Mouse (Mus musculus) adrenal gland, adult (tissue): ENCODE measurements around the gene Tesmin.

Experiments
- DNase-seq, 2 experiments: peaks; one replicate each; pipeline ENCODE4 v3.0.0; 2022 to 2023; ENCODE audit warnings: low spot score in 1 of 2; ENCODE audit not compliant: inconsistent age in 2 of 2

Gene Tesmin

GRCm38 (mm10) chr19:3388629-3389057 lies at the start of gene Tesmin:
Tesmin (plus strand) TSS chr19:3388857.
- peak; percentile 93 to 96 for DNase-seq

- DNase-seq, result peak in 1 of 2 experiments; percentile 38
Measured at GRCm38 (mm10) chr19:3339187-3339586, 49.5 kb upstream of the Tesmin start.

- peak in 1 of 2 experiments; percentile 32 for DNase-seq
Measured at GRCm38 (mm10) chr19:3341021-3341420, 47.6 kb upstream of the Tesmin start.

- no peak for DNase-seq
Measured at GRCm38 (mm10) chr19:3343929-3344328, 44.7 kb upstream of the Tesmin start.

GRCm38 (mm10) chr19:3344636-3345544 lies 43.8 kb upstream of the Tesmin start:
- no peak for DNase-seq

- DNase-seq, result no peak
Measured at GRCm38 (mm10) chr19:3347784-3348183, 40.9 kb upstream of the Tesmin start.

GRCm38 (mm10) chr19:3353415-3354111 lies 35.1 kb upstream of the Tesmin start:
- DNase-seq, result peak; percentile 83 to 93

- peak in 1 of 2 experiments; percentile 70 for DNase-seq
Measured at GRCm38 (mm10) chr19:3355096-3355495, 33.6 kb upstream of the Tesmin start.

- no peak for DNase-seq
Measured at GRCm38 (mm10) chr19:3356516-3356915, 32.1 kb upstream of the Tesmin start.

GRCm38 (mm10) chr19:3357620-3358019 lies 31.0 kb upstream of the Tesmin start:
- DNase-seq, result no peak

GRCm38 (mm10) chr19:3359841-3360588 lies 28.6 kb upstream of the Tesmin start:
- DNase-seq, result no peak

- DNase-seq, result no peak
Measured at GRCm38 (mm10) chr19:3363510-3363909, 25.1 kb upstream of the Tesmin start.

GRCm38 (mm10) chr19:3365089-3365488 lies 23.6 kb upstream of the Tesmin start:
- DNase-seq, result no peak

GRCm38 (mm10) chr19:3368276-3368675 lies 20.4 kb upstream of the Tesmin start:
- DNase-seq, result no peak

GRCm38 (mm10) chr19:3373380-3373779 lies 15.3 kb upstream of the Tesmin start:
- no peak for DNase-seq

- peak in 1 of 2 experiments; percentile 67 for DNase-seq
Measured at GRCm38 (mm10) chr19:3374028-3374427, 14.6 kb upstream of the Tesmin start.

GRCm38 (mm10) chr19:3375945-3376495 lies 12.6 kb upstream of the Tesmin start:
- peak in 1 of 2 experiments; percentile 53 for DNase-seq

GRCm38 (mm10) chr19:3376966-3377715 lies 11.5 kb upstream of the Tesmin start:
- peak; percentile 60 to 80 for DNase-seq

GRCm38 (mm10) chr19:3378614-3379013 lies 10.0 kb upstream of the Tesmin start:
- no peak for DNase-seq

GRCm38 (mm10) chr19:3388061-3388460 lies 596 bp upstream of the Tesmin start:
- peak in 1 of 2 experiments; percentile 49 for DNase-seq
